Mouse (Mus musculus): ENCODE results near the gene Shld1. TPM values are rescaled to one million over a fixed set of nuclear protein-coding genes. Genes with fewer than 3 reads are reported as not detected.

Gene Shld1
- total RNA-seq, 2 experiments from 2014 or later, result 6.2 to 6.9 TPM

GRCm38 (mm10) chr2:132658412-132659120 is 28.2 kb upstream of the Shld1 start:
- no peak for TF ChIP-seq CTCF (IDR thresholded peaks at IDR 0.05)
- DNase-seq, result no peak
- Histone ChIP-seq H3K27ac (no peak overlapping the region), H3K4me3 (no peak overlapping the region)
- intact Hi-C loops (cut with DNase I), result no loop called here

GRCm38 (mm10) chr2:132669091-132669490 is 17.6 kb upstream of the Shld1 start:
- Histone ChIP-seq H3K27ac (no peak overlapping the region), H3K4me3 (no peak overlapping the region)
- intact Hi-C loops (cut with DNase I), result no loop called here
- DNase-seq, result no peak
- no peak for TF ChIP-seq CTCF (IDR thresholded peaks at IDR 0.05)

- DNase-seq, result no peak
- Histone ChIP-seq H3K27ac (no peak overlapping the region), H3K4me3 (no peak overlapping the region)
- no peak for TF ChIP-seq CTCF (IDR thresholded peaks at IDR 0.05)
- intact Hi-C loops (cut with DNase I), result no loop called here
Measured at GRCm38 (mm10) chr2:132670290-132670689, 16.4 kb upstream of the Shld1 start.

- DNase-seq, result no peak
- H3K4me3 ChIP-seq, result no peak overlapping the region
- H3K27ac ChIP-seq, result no peak overlapping the region
- no peak for TF ChIP-seq CTCF (IDR thresholded peaks at IDR 0.05)
- intact Hi-C loops (cut with DNase I), result no loop called here
Measured at GRCm38 (mm10) chr2:132672121-132672520, 14.6 kb upstream of the Shld1 start.

- TF ChIP-seq CTCF (IDR thresholded peaks at IDR 0.05), result no peak
- no peak overlapping the region for H3K27ac ChIP-seq
- intact Hi-C loops (cut with DNase I), result no loop called here
- DNase-seq, result no peak
- H3K4me3 ChIP-seq, result no peak overlapping the region
Measured at GRCm38 (mm10) chr2:132676111-132676510, 10.6 kb upstream of the Shld1 start.

- no peak for DNase-seq
- Histone ChIP-seq H3K27ac (no peak overlapping the region), H3K4me3 (no peak overlapping the region)
- no peak for TF ChIP-seq CTCF (IDR thresholded peaks at IDR 0.05)
- intact Hi-C loops (cut with DNase I), result no loop called here
Measured at GRCm38 (mm10) chr2:132685001-132685400, 1.7 kb upstream of the Shld1 start.

- intact Hi-C loops (cut with DNase I), result loop anchor here (2.0 kb wide), 1 partner anchor 112 kb away; no protein-coding TSS in a partner anchor
- Histone ChIP-seq H3K27ac (peak overlapping the region; percentile 96), H3K4me3 (no peak overlapping the region)
- no peak for TF ChIP-seq CTCF (IDR thresholded peaks at IDR 0.05)
- DNase-seq, result no peak
Measured at GRCm38 (mm10) chr2:132688611-132689021, 1.9 kb downstream of the Shld1 start.

- no peak for TF ChIP-seq CTCF (IDR thresholded peaks at IDR 0.05)
- Histone ChIP-seq H3K27ac (peak overlapping the region; percentile 96), H3K4me3 (no peak overlapping the region)
- intact Hi-C loops (cut with DNase I), result loop anchor here (2.0 kb wide), 1 partner anchor 112 kb away; no protein-coding TSS in a partner anchor
- no peak for DNase-seq
Measured at GRCm38 (mm10) chr2:132689188-132689568, 2.4 kb downstream of the Shld1 start.

GRCm38 (mm10) chr2:132689569-132690231 is 3.0 kb downstream of the Shld1 start:
- TF ChIP-seq CTCF (IDR thresholded peaks at IDR 0.05), result no peak
- intact Hi-C loops (cut with DNase I), result loop anchor here (2.0 kb wide), 1 partner anchor 113 kb away; no protein-coding TSS in a partner anchor
- H3K27ac ChIP-seq, result peak overlapping the region; percentile 96
- H3K4me3 ChIP-seq, result no peak overlapping the region
- DNase-seq, result peak; percentile 79

- TF ChIP-seq CTCF (IDR thresholded peaks at IDR 0.05), result no peak
- Histone ChIP-seq H3K27ac (peak overlapping the region; percentile 96), H3K4me3 (no peak overlapping the region)
- no peak for DNase-seq
- intact Hi-C loops (cut with DNase I), result no loop called here
Measured at GRCm38 (mm10) chr2:132691731-132692130, 5.0 kb downstream of the Shld1 start.

- no peak overlapping the region for H3K4me3 ChIP-seq
- no peak for DNase-seq
- peak overlapping the region; percentile 32; the same call in 1 of the 2 replicates for H3K27ac ChIP-seq
- intact Hi-C loops (cut with DNase I), result no loop called here
- no peak for TF ChIP-seq CTCF (IDR thresholded peaks at IDR 0.05)
Measured at GRCm38 (mm10) chr2:132692320-132692719, 5.6 kb downstream of the Shld1 start.

GRCm38 (mm10) chr2:132693980-132694379 is 7.2 kb downstream of the Shld1 start:
- TF ChIP-seq CTCF (IDR thresholded peaks at IDR 0.05), result no peak
- no peak for DNase-seq
- Histone ChIP-seq H3K27ac (no peak overlapping the region), H3K4me3 (no peak overlapping the region)
- intact Hi-C loops (cut with DNase I), result no loop called here

- no peak for DNase-seq
Measured at GRCm38 (mm10) chr2:132695358-132696093, 8.8 kb downstream of the Shld1 start.

More at GRCm38 (mm10) chr2:132695358-132696093, 8.8 kb downstream of the Shld1 start:
- Histone ChIP-seq H3K4me3 (no peak overlapping the region), H3K27ac (peak overlapping the region; percentile 40)
- no peak for TF ChIP-seq CTCF (IDR thresholded peaks at IDR 0.05)
- intact Hi-C loops (cut with DNase I), result no loop called here

Measured in gastrocnemius, adult 2 months (tissue).